Mouse (Mus musculus): ENCODE data around the gene Sarnp. TPM values are rescaled to one million over a fixed set of nuclear protein-coding genes. Genes with fewer than 3 reads are reported as not detected.

Gene Sarnp
- polyA plus RNA-seq, 1 experiment: 62.2 TPM

DNA sequence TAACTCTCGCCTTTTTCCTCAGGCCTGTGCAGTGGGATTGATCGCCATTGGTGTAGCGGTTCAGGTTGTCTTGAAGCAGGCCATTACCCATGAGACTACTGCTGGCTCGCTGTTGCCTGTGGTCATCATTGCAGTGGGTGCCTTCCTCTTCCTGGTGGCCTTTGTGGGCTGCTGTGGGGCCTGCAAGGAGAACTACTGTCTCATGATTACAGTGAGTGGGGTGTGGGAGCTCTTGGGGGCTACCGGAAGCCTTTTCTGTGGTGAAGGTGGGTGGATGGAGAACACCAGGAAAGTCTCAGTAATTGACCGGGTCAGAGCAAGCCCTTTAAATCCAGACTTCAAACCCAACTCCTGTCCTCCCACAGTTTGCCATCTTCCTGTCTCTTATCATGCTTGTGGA is 94.3 kb downstream of the Sarnp start:
- H3K27ac ChIP-seq (ENCODE audit: insufficient read depth, low read depth, low read length): peak overlapping the region; percentile 97
- H3K4me3 ChIP-seq (ENCODE audit: insufficient read depth, low read length): peak overlapping the region; percentile 68
- TF ChIP-seq CTCF (IDR thresholded peaks at IDR 0.05; ENCODE audit: low read depth, low read length) (no peak), POLR2A (IDR thresholded peaks at IDR 0.05; ENCODE audit: borderline replicate concordance, low read depth, low read length) (no peak)
- H3K4me1 ChIP-seq (ENCODE audit: control insufficient read depth, insufficient read depth, low read length): peaks cover 15% of the 10 kb centered on the region

GRCm38 (mm10) chr10:128912268-128912667 is 95.1 kb downstream of the Sarnp start:
- peaks cover 15% of the 10 kb centered on the region for H3K4me1 ChIP-seq (ENCODE audit: control insufficient read depth, insufficient read depth, low read length)
- H3K4me3 ChIP-seq (ENCODE audit: insufficient read depth, low read length): peak overlapping the region; percentile 29
- TF ChIP-seq POLR2A (IDR thresholded peaks at IDR 0.05; ENCODE audit: borderline replicate concordance, low read depth, low read length) (no peak), CTCF (IDR thresholded peaks at IDR 0.05; ENCODE audit: low read depth, low read length) (no peak)
- H3K27ac ChIP-seq (ENCODE audit: insufficient read depth, low read depth, low read length): no peak overlapping the region

- no peak for TF ChIP-seq CTCF (IDR thresholded peaks at IDR 0.05; ENCODE audit: low read depth, low read length)
- no peak for TF ChIP-seq POLR2A (IDR thresholded peaks at IDR 0.05; ENCODE audit: borderline replicate concordance, low read depth, low read length)
- peaks cover 15% of the 10 kb centered on the region for H3K4me1 ChIP-seq (ENCODE audit: control insufficient read depth, insufficient read depth, low read length)
- H3K4me3 ChIP-seq (ENCODE audit: insufficient read depth, low read length): no peak overlapping the region
- H3K27ac ChIP-seq (ENCODE audit: insufficient read depth, low read depth, low read length): no peak overlapping the region
These were observed 95.7 kb downstream of the Sarnp start for GRCm38 (mm10) chr10:128912791-128913190.

- TF ChIP-seq CTCF (IDR thresholded peaks at IDR 0.05; ENCODE audit: low read depth, low read length) (peak; percentile 88), POLR2A (IDR thresholded peaks at IDR 0.05; ENCODE audit: borderline replicate concordance, low read depth, low read length) (no peak)
- Histone ChIP-seq H3K4me1 (ENCODE audit: control insufficient read depth, insufficient read depth, low read length) (peaks cover 15% of the 10 kb centered on the region), H3K27ac (ENCODE audit: insufficient read depth, low read depth, low read length) (no peak overlapping the region), H3K4me3 (ENCODE audit: insufficient read depth, low read length) (no peak overlapping the region)
These were observed 96.1 kb downstream of the Sarnp start for GRCm38 (mm10) chr10:128913219-128913618.

GRCm38 (mm10) chr10:128913696-128914095 is 96.6 kb downstream of the Sarnp start:
- no peak overlapping the region for H3K4me3 ChIP-seq (ENCODE audit: insufficient read depth, low read length)
- TF ChIP-seq CTCF (IDR thresholded peaks at IDR 0.05; ENCODE audit: low read depth, low read length) (no peak), POLR2A (IDR thresholded peaks at IDR 0.05; ENCODE audit: borderline replicate concordance, low read depth, low read length) (no peak)
- peaks cover 14% of the 10 kb centered on the region for H3K4me1 ChIP-seq (ENCODE audit: control insufficient read depth, insufficient read depth, low read length)
- H3K27ac ChIP-seq (ENCODE audit: insufficient read depth, low read depth, low read length): no peak overlapping the region

- Histone ChIP-seq H3K4me3 (ENCODE audit: insufficient read depth, low read length) (no peak overlapping the region), H3K4me1 (ENCODE audit: control insufficient read depth, insufficient read depth, low read length) (peaks cover 13% of the 10 kb centered on the region), H3K27ac (ENCODE audit: insufficient read depth, low read depth, low read length) (no peak overlapping the region)
- TF ChIP-seq CTCF (IDR thresholded peaks at IDR 0.05; ENCODE audit: low read depth, low read length): no peak
- no peak for TF ChIP-seq POLR2A (IDR thresholded peaks at IDR 0.05; ENCODE audit: borderline replicate concordance, low read depth, low read length)
These were observed 98.4 kb downstream of the Sarnp start for GRCm38 (mm10) chr10:128915550-128915949.

DNA sequence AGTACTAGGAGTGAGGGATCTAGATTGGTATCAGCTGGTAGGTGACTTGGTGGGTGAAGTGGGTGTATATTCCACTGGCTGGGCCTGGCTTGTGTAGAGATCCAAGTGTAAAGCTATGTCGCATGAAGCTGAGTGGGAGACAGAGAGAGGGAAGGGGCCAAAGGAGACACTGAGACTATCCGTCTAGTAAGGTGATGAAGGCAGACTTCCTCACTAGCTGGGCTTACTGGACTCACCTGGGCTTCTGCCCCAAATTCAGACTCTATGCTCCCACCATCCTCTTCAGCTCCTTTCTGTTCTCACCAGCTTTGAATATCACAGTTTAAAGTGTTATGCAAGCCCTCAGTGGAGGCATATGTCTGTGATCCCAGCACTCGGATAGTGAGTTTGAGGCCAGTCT is 99.5 kb downstream of the Sarnp start:
- no peak overlapping the region for H3K27ac ChIP-seq (ENCODE audit: insufficient read depth, low read depth, low read length)
- H3K4me3 ChIP-seq (ENCODE audit: insufficient read depth, low read length): no peak overlapping the region
- TF ChIP-seq CTCF (IDR thresholded peaks at IDR 0.05; ENCODE audit: low read depth, low read length): no peak
- TF ChIP-seq POLR2A (IDR thresholded peaks at IDR 0.05; ENCODE audit: borderline replicate concordance, low read depth, low read length): no peak
- H3K4me1 ChIP-seq (ENCODE audit: control insufficient read depth, insufficient read depth, low read length): peaks cover 10% of the 10 kb centered on the region

GRCm38 (mm10) chr10:128917400-128917799 is 100.3 kb downstream of the Sarnp start:
- H3K4me3 ChIP-seq (ENCODE audit: insufficient read depth, low read length): no peak overlapping the region
- peaks cover 13% of the 10 kb centered on the region for H3K4me1 ChIP-seq (ENCODE audit: control insufficient read depth, insufficient read depth, low read length)
- H3K27ac ChIP-seq (ENCODE audit: insufficient read depth, low read depth, low read length): no peak overlapping the region
- TF ChIP-seq CTCF (IDR thresholded peaks at IDR 0.05; ENCODE audit: low read depth, low read length) (no peak), POLR2A (IDR thresholded peaks at IDR 0.05; ENCODE audit: borderline replicate concordance, low read depth, low read length) (no peak)

DNA sequence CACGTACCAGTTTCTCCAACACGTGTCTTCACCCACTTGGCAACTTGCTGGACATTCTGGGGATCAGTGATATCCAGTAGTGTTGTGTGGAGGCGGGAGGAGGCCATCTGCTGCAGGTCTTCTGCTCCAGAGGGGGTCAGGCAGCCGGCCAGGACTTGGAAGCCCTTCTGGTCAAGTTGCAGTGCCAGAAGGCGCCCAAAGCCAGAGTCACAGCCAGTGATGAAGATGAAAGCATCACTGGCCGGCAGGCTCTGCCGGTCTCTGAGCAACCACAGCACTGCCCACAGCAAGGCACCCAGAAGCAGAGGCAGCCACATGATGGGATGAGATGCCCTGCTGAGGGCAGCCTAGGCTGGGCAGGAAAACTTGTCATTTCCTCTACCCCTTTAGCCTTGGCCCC is 101.1 kb downstream of the Sarnp start:
- Histone ChIP-seq H3K27ac (ENCODE audit: insufficient read depth, low read depth, low read length) (no peak overlapping the region), H3K4me1 (ENCODE audit: control insufficient read depth, insufficient read depth, low read length) (peaks cover 13% of the 10 kb centered on the region), H3K4me3 (ENCODE audit: insufficient read depth, low read length) (no peak overlapping the region)
- TF ChIP-seq POLR2A (IDR thresholded peaks at IDR 0.05; ENCODE audit: borderline replicate concordance, low read depth, low read length) (no peak), CTCF (IDR thresholded peaks at IDR 0.05; ENCODE audit: low read depth, low read length) (no peak)

GRCm38 (mm10) chr10:128919203-128919631 is 102.1 kb downstream of the Sarnp start:
- TF ChIP-seq POLR2A (IDR thresholded peaks at IDR 0.05; ENCODE audit: borderline replicate concordance, low read depth, low read length) (no peak), CTCF (IDR thresholded peaks at IDR 0.05; ENCODE audit: low read depth, low read length) (no peak)
- no peak overlapping the region for H3K4me3 ChIP-seq (ENCODE audit: insufficient read depth, low read length)
- peaks cover 15% of the 10 kb centered on the region for H3K4me1 ChIP-seq (ENCODE audit: control insufficient read depth, insufficient read depth, low read length)
- H3K27ac ChIP-seq (ENCODE audit: insufficient read depth, low read depth, low read length): 0 out of 2 replicates have a peak overlapping the region, but pooled peaks have one; percentile 6

- Histone ChIP-seq H3K4me1 (ENCODE audit: control insufficient read depth, insufficient read depth, low read length) (peaks cover 17% of the 10 kb centered on the region), H3K27ac (ENCODE audit: insufficient read depth, low read depth, low read length) (no peak overlapping the region), H3K4me3 (ENCODE audit: insufficient read depth, low read length) (no peak overlapping the region)
- TF ChIP-seq POLR2A (IDR thresholded peaks at IDR 0.05; ENCODE audit: borderline replicate concordance, low read depth, low read length): no peak
- no peak for TF ChIP-seq CTCF (IDR thresholded peaks at IDR 0.05; ENCODE audit: low read depth, low read length)
These were observed 102.8 kb downstream of the Sarnp start for GRCm38 (mm10) chr10:128919966-128920365.

Measured in bone marrow macrophage, adult 2 months (primary cell).